Mouse (Mus musculus): ENCODE measurements around the gene Tdpoz1. TPM values are rescaled to one million over a fixed set of nuclear protein-coding genes. Genes with fewer than 3 reads are reported as not detected.
"Not testable (repeated sequence)": the region's sequence is repeated elsewhere in the genome, so short reads cannot be mapped to it uniquely, and the experiment has no call there.

The Tdpoz1 gene
- polyA plus RNA-seq (2016; fragmentation: Nextera tagmentation; extraction: Ambion mirVana), result not detected in 2 replicates

DNA sequence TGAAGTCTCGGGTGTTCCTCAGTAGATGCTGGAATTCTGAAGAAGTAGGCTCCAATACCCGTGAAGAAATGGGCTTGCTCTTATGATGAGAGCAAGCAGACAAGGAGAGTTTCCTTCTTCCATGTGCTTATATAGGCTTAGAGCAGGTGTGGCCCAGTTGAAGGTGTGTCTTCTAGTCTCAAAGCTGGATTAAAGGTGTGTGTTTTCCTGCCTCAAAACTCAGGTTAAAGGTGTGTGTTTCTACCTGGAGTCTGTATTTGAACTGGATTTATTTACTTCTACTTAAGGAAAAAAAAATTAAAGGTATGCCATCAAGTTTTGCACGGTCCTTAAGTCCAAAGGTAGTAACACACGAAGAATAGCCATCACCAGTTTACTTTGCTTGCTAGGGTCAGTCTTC lies at the start of gene Tdpoz1:
TSS of gene Tdpoz1 (minus strand) at position 101 of the 400 bp plus-strand sequence.
- not testable (repeated sequence) for H3K4me1 ChIP-seq; H3K4me2 ChIP-seq (replicated peaks); H3K36me3 ChIP-seq; H3K4me3 ChIP-seq; H3K27ac ChIP-seq (replicated peaks); ATAC-seq (ENCODE audit: low FRiP score, low read depth); H3K9ac ChIP-seq (replicated peaks); H3K27me3 ChIP-seq; H3K9me3 ChIP-seq
- 91% methylated on average over 3 of the region's 4 CpGs for WGBS

GRCm38 (mm10) chr3:93708969-93709637 lies 33.0 kb upstream of the Tdpoz1 start:
- not testable (repeated sequence) for H3K27ac ChIP-seq (replicated peaks); H3K4me1 ChIP-seq; H3K9me3 ChIP-seq; H3K4me3 ChIP-seq; H3K4me2 ChIP-seq (replicated peaks); ATAC-seq (ENCODE audit: low FRiP score, low read depth); H3K36me3 ChIP-seq; H3K9ac ChIP-seq (replicated peaks); H3K27me3 ChIP-seq
- WGBS, result 91% methylated on average over 2 of the region's 2 CpGs

DNA sequence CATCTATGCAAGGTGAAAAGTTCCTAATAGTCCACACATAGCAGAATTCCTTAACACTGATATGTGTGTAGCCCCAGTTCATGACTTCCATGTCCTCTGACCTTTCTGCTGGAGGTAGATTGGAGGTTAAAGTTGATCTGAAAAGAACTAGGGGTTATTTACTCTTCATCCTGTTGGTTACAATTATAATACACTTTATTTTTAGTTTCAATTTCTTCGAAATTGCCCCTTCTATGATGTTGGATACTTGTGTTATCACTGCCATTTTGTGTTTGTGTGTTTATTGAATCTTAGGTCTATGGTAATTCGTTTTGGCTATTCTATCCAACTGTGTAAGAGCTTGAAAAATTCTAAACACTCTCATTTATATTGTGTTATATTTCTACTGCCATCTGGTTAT lies 16.9 kb upstream of the Tdpoz1 start, which contains the start of gene Gm37596:
TSS of gene Gm37596 (minus strand) at position 101 of the 400 bp plus-strand sequence.
- H3K27me3 ChIP-seq; ATAC-seq (ENCODE audit: low FRiP score, low read depth); H3K4me1 ChIP-seq; H3K4me3 ChIP-seq; H3K9ac ChIP-seq (replicated peaks); H3K36me3 ChIP-seq; H3K9me3 ChIP-seq; H3K4me2 ChIP-seq (replicated peaks); H3K27ac ChIP-seq (replicated peaks): not testable (repeated sequence)
- 91% methylated on average over 1 of the region's 2 CpGs for WGBS

GRCm38 (mm10) chr3:93670805-93671503 lies 5.2 kb downstream of the Tdpoz1 start:
- not testable (repeated sequence) for H3K4me3 ChIP-seq; H3K36me3 ChIP-seq; H3K9ac ChIP-seq (replicated peaks); H3K4me1 ChIP-seq; H3K4me2 ChIP-seq (replicated peaks); H3K9me3 ChIP-seq; H3K27me3 ChIP-seq; H3K27ac ChIP-seq (replicated peaks); ATAC-seq (ENCODE audit: low FRiP score, low read depth)
- 77% methylated on average over 5 of the region's 6 CpGs for WGBS

DNA sequence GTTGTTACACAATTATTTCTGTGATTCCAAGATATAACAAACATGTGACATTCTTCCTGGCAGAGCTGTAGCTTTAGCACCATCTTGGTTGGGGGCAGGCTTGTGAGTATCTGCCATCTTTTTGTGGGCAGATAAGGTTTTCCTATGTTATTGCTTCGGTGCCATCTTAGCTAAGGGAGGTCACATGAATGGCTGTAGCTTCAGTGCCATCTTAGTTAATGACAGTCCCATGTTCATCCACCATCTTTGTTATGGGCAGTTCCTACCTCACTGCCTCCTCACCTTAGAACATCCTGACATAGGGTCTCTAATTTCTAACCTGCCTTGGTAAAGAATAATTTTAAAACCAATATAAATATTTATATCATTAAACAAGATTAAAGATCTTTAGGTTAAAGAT lies 21.9 kb downstream of the Tdpoz1 start:
- no peak for ATAC-seq (ENCODE audit: low FRiP score, low read depth)

DNA sequence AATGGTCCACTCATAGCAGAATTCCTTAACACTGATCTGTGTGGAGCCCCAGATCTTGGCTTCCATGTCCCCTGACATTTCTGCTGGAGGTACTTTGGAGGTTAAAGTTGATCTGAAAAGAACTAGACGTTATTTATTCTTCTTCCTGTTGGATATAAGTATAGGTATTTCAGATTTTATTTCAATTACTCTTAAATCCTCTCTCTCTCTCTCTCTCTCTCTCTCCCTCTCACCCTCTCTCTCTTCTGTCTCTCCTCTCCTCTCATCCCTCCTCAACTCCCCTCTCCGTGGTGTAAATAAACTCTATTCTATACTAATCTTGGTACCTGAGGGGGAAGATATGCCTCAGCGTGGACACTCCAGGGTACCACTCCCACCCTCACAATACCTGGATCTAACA lies 23.5 kb downstream of the Tdpoz1 start, which contains the start of gene Tdpoz2:
TSS of gene Tdpoz2 (minus strand) at position 101 of the 400 bp plus-strand sequence.
- H3K27me3 ChIP-seq, result no peaks in the 10 kb centered on the region
- H3K4me3 ChIP-seq, result no peak within 1 kb of the TSS
- no peaks in the 10 kb centered on the region for H3K9me3 ChIP-seq
- no peaks in the 10 kb centered on the region for H3K36me3 ChIP-seq
- H3K4me2 ChIP-seq (replicated peaks), result no peak within 1 kb of the TSS
- H3K4me1 ChIP-seq, result no peaks in the 10 kb centered on the region
- H3K27ac ChIP-seq (replicated peaks), result no peak within 1 kb of the TSS
- H3K9ac ChIP-seq (replicated peaks), result no peak within 1 kb of the TSS
- WGBS, result 78% methylated on average over 3 of the region's 3 CpGs
- ATAC-seq (ENCODE audit: low FRiP score, low read depth), result no peak

More for the DNA sequence above, 21.9 kb downstream of the Tdpoz1 start:
- WGBS, result 79% methylated on average over 1 of the region's 1 CpGs
- Histone ChIP-seq H3K4me3 (no peak overlapping the region), H3K36me3 (no peaks in the 10 kb centered on the region), H3K4me2 (replicated peaks) (no peak overlapping the region), H3K27me3 (no peaks in the 10 kb centered on the region), H3K9ac (replicated peaks) (no peak overlapping the region), H3K4me1 (no peaks in the 10 kb centered on the region), H3K9me3 (no peaks in the 10 kb centered on the region), H3K27ac (replicated peaks) (no peak overlapping the region)

GRCm38 (mm10) chr3:93630917-93631714 lies 45.0 kb downstream of the Tdpoz1 start:
- 91% methylated on average over 4 of the region's 4 CpGs for WGBS
- ATAC-seq (ENCODE audit: low FRiP score, low read depth); H3K4me1 ChIP-seq: not testable (repeated sequence)

More at GRCm38 (mm10) chr3:93630917-93631714, 45.0 kb downstream of the Tdpoz1 start:
- not testable (repeated sequence) for H3K9me3 ChIP-seq; H3K36me3 ChIP-seq; H3K9ac ChIP-seq (replicated peaks); H3K27ac ChIP-seq (replicated peaks); H3K4me2 ChIP-seq (replicated peaks); H3K27me3 ChIP-seq; H3K4me3 ChIP-seq

Other genes with a start within 250 kb of the Tdpoz1 start
- 0.90 and 1.2 TPM in 2 replicates for gene Tchh, start 234.0 kb downstream of the Tdpoz1 start, polyA plus RNA-seq (2016; fragmentation: Nextera tagmentation; extraction: Ambion mirVana)
- not detected in 2 replicates for gene Tchhl1, start 207.6 kb downstream of the Tdpoz1 start, polyA plus RNA-seq (2016; fragmentation: Nextera tagmentation; extraction: Ambion mirVana)
- 340 and 424 TPM in 2 replicates for gene S100a11, start 155.8 kb downstream of the Tdpoz1 start, polyA plus RNA-seq (2016; fragmentation: Nextera tagmentation; extraction: Ambion mirVana)
- 156 and 197 TPM in 2 replicates for gene S100a10, start 121.2 kb downstream of the Tdpoz1 start, polyA plus RNA-seq (2016; fragmentation: Nextera tagmentation; extraction: Ambion mirVana)
- not detected in 2 replicates for gene Tdpoz2, start 23.6 kb downstream of the Tdpoz1 start, polyA plus RNA-seq (2016; fragmentation: Nextera tagmentation; extraction: Ambion mirVana)
- gene Gm37596, start 16.8 kb upstream of the Tdpoz1 start, polyA plus RNA-seq (2016; fragmentation: Nextera tagmentation; extraction: Ambion mirVana), result not detected in 2 replicates
- not detected in 2 replicates for gene Gm5773, start 96.7 kb upstream of the Tdpoz1 start, polyA plus RNA-seq (2016; fragmentation: Nextera tagmentation; extraction: Ambion mirVana)
- gene Tdpoz4, start 120.1 kb upstream of the Tdpoz1 start, polyA plus RNA-seq (2016; fragmentation: Nextera tagmentation; extraction: Ambion mirVana), result not detected in 2 replicates
- not detected in 2 replicates for gene Tdpoz3, start 149.7 kb upstream of the Tdpoz1 start, polyA plus RNA-seq (2016; fragmentation: Nextera tagmentation; extraction: Ambion mirVana)

All from midbrain, embryonic 12.5 days (tissue).